Mouse (Mus musculus): Measurements from ENCODE around the gene Prr13. TPM values are rescaled to one million over a fixed set of nuclear protein-coding genes. Genes with fewer than 3 reads are reported as not detected.
A peak's percentile ranks its signal among the peaks of the same experiment; 100 is the strongest.

The Prr13 gene
- polyA plus RNA-seq (2014; fragmentation: Nextera tagmentation; extraction: Ambion mirVana): 132 and 141 TPM in 2 replicates

- peak within 1 kb of the TSS; percentile 39 for H3K4me3 ChIP-seq (ENCODE audit: low read depth, low read length)
- H3K4me2 ChIP-seq (ENCODE audit: low read length): peak within 1 kb of the TSS; percentile 53
- H3K36me3 ChIP-seq (ENCODE audit: control insufficient read depth, insufficient read depth, low read length): no peaks in the 10 kb centered on the region
- DNase-seq (ENCODE audit: low spot score) (peak; percentile 92), ATAC-seq (replicated peaks; ENCODE audit: low FRiP score, low TSS enrichment, low read depth) (peak; percentile 80)
- no peaks in the 10 kb centered on the region for H3K27me3 ChIP-seq (replicated peaks; ENCODE audit: control insufficient read depth, insufficient read depth, low read length)
- H3K9ac ChIP-seq (ENCODE audit: low read length): peak within 1 kb of the TSS; percentile 37
- H3K9me3 ChIP-seq (ENCODE audit: control insufficient read depth, low read length): no peaks in the 10 kb centered on the region
- whole genome bisulfite sequencing: under 1% methylated on average over 19 of the region's 19 CpGs
- H3K4me1 ChIP-seq (replicated peaks; ENCODE audit: control insufficient read depth, insufficient read depth, low read length): no peaks in the 10 kb centered on the region; the same call in 1 of the 2 replicates
- H3K27ac ChIP-seq (ENCODE audit: low read depth): no peak within 1 kb of the TSS
Observed at GRCm38 (mm10) chr15:102458904-102459317, at the start of gene Prr13. Gene Prr13, plus strand, starts transcription at chr15:102459028.

GRCm38 (mm10) chr15:102409286-102409685 lies 49.5 kb upstream of the Prr13 start:
- peak overlapping the region; percentile 25 for H3K4me2 ChIP-seq (ENCODE audit: low read length)
- H3K36me3 ChIP-seq (ENCODE audit: control insufficient read depth, insufficient read depth, low read length): peaks cover 57% of the 10 kb centered on the region
- 97% methylated on average over 3 of the region's 3 CpGs for WGBS
- peaks cover 40% of the 10 kb centered on the region for H3K4me1 ChIP-seq (replicated peaks; ENCODE audit: control insufficient read depth, insufficient read depth, low read length)
- DNase-seq (ENCODE audit: low spot score): no peak
- no peaks in the 10 kb centered on the region for H3K9me3 ChIP-seq (ENCODE audit: control insufficient read depth, low read length)
- no peaks in the 10 kb centered on the region for H3K27me3 ChIP-seq (replicated peaks; ENCODE audit: control insufficient read depth, insufficient read depth, low read length)
- no peak overlapping the region for H3K9ac ChIP-seq (ENCODE audit: low read length)
- no peak overlapping the region for H3K27ac ChIP-seq (ENCODE audit: low read depth)
- no peak for ATAC-seq (replicated peaks; ENCODE audit: low FRiP score, low TSS enrichment, low read depth)
- H3K4me3 ChIP-seq (ENCODE audit: low read depth, low read length): peak overlapping the region; percentile 13

- H3K4me2 ChIP-seq (ENCODE audit: low read length): peak overlapping the region; percentile 25; the same call in 1 of the 2 replicates
- WGBS: 89% methylated on average over 1 of the region's 1 CpGs
- no peak overlapping the region for H3K4me3 ChIP-seq (ENCODE audit: low read depth, low read length)
- DNase-seq (ENCODE audit: low spot score) (no peak), ATAC-seq (replicated peaks; ENCODE audit: low FRiP score, low TSS enrichment, low read depth) (no peak)
- peaks cover 36% of the 10 kb centered on the region for H3K4me1 ChIP-seq (replicated peaks; ENCODE audit: control insufficient read depth, insufficient read depth, low read length)
- H3K9ac ChIP-seq (ENCODE audit: low read length): no peak overlapping the region
- H3K27me3 ChIP-seq (replicated peaks; ENCODE audit: control insufficient read depth, insufficient read depth, low read length): no peaks in the 10 kb centered on the region
- peaks cover 62% of the 10 kb centered on the region for H3K36me3 ChIP-seq (ENCODE audit: control insufficient read depth, insufficient read depth, low read length)
- H3K27ac ChIP-seq (ENCODE audit: low read depth): no peak overlapping the region
- no peaks in the 10 kb centered on the region for H3K9me3 ChIP-seq (ENCODE audit: control insufficient read depth, low read length)
Observed at GRCm38 (mm10) chr15:102411077-102411476, 47.8 kb upstream of the Prr13 start.

- Histone ChIP-seq H3K4me1 (replicated peaks; ENCODE audit: control insufficient read depth, insufficient read depth, low read length) (peaks cover 24% of the 10 kb centered on the region), H3K4me3 (ENCODE audit: low read depth, low read length) (no peak overlapping the region), H3K27me3 (replicated peaks; ENCODE audit: control insufficient read depth, insufficient read depth, low read length) (no peaks in the 10 kb centered on the region), H3K9ac (ENCODE audit: low read length) (no peak overlapping the region), H3K36me3 (ENCODE audit: control insufficient read depth, insufficient read depth, low read length) (peaks cover 63% of the 10 kb centered on the region), H3K9me3 (ENCODE audit: control insufficient read depth, low read length) (no peaks in the 10 kb centered on the region), H3K4me2 (ENCODE audit: low read length) (no peak overlapping the region), H3K27ac (ENCODE audit: low read depth) (no peak overlapping the region)
- ATAC-seq (replicated peaks; ENCODE audit: low FRiP score, low TSS enrichment, low read depth) (no peak), DNase-seq (ENCODE audit: low spot score) (no peak)
Observed at GRCm38 (mm10) chr15:102413687-102414086, 45.1 kb upstream of the Prr13 start.

GRCm38 (mm10) chr15:102417524-102417923 lies 41.3 kb upstream of the Prr13 start:
- DNase-seq (ENCODE audit: low spot score): no peak
- H3K27ac ChIP-seq (ENCODE audit: low read depth): no peak overlapping the region
- no peak overlapping the region for H3K9ac ChIP-seq (ENCODE audit: low read length)
- H3K4me3 ChIP-seq (ENCODE audit: low read depth, low read length): no peak overlapping the region
- H3K4me1 ChIP-seq (replicated peaks; ENCODE audit: control insufficient read depth, insufficient read depth, low read length): no peaks in the 10 kb centered on the region
- no peaks in the 10 kb centered on the region for H3K9me3 ChIP-seq (ENCODE audit: control insufficient read depth, low read length)
- H3K36me3 ChIP-seq (ENCODE audit: control insufficient read depth, insufficient read depth, low read length): peaks cover 41% of the 10 kb centered on the region
- no peaks in the 10 kb centered on the region for H3K27me3 ChIP-seq (replicated peaks; ENCODE audit: control insufficient read depth, insufficient read depth, low read length)
- WGBS: 84% methylated on average over 2 of the region's 2 CpGs
- ATAC-seq (replicated peaks; ENCODE audit: low FRiP score, low TSS enrichment, low read depth): no peak
- H3K4me2 ChIP-seq (ENCODE audit: low read length): no peak overlapping the region

- 59% methylated on average over 1 of the region's 1 CpGs for WGBS
- no peaks in the 10 kb centered on the region for H3K9me3 ChIP-seq (ENCODE audit: control insufficient read depth, low read length)
- no peaks in the 10 kb centered on the region for H3K27me3 ChIP-seq (replicated peaks; ENCODE audit: control insufficient read depth, insufficient read depth, low read length)
- no peak overlapping the region for H3K4me2 ChIP-seq (ENCODE audit: low read length)
- no peak for ATAC-seq (replicated peaks; ENCODE audit: low FRiP score, low TSS enrichment, low read depth)
- no peak overlapping the region for H3K27ac ChIP-seq (ENCODE audit: low read depth)
- no peak for DNase-seq (ENCODE audit: low spot score)
- H3K36me3 ChIP-seq (ENCODE audit: control insufficient read depth, insufficient read depth, low read length): peaks cover 44% of the 10 kb centered on the region
- H3K4me3 ChIP-seq (ENCODE audit: low read depth, low read length): no peak overlapping the region
- no peaks in the 10 kb centered on the region for H3K4me1 ChIP-seq (replicated peaks; ENCODE audit: control insufficient read depth, insufficient read depth, low read length)
- no peak overlapping the region for H3K9ac ChIP-seq (ENCODE audit: low read length)
Observed at GRCm38 (mm10) chr15:102420986-102421385, 37.8 kb upstream of the Prr13 start.

GRCm38 (mm10) chr15:102421437-102421836 lies 37.4 kb upstream of the Prr13 start:
- WGBS: 54% methylated on average over 3 of the region's 3 CpGs
- H3K27me3 ChIP-seq (replicated peaks; ENCODE audit: control insufficient read depth, insufficient read depth, low read length): no peaks in the 10 kb centered on the region
- ATAC-seq (replicated peaks; ENCODE audit: low FRiP score, low TSS enrichment, low read depth) (no peak), DNase-seq (ENCODE audit: low spot score) (no peak)
- no peaks in the 10 kb centered on the region for H3K9me3 ChIP-seq (ENCODE audit: control insufficient read depth, low read length)
- H3K9ac ChIP-seq (ENCODE audit: low read length): no peak overlapping the region
- peaks cover 47% of the 10 kb centered on the region for H3K36me3 ChIP-seq (ENCODE audit: control insufficient read depth, insufficient read depth, low read length)
- H3K27ac ChIP-seq (ENCODE audit: low read depth): no peak overlapping the region
- no peak overlapping the region for H3K4me2 ChIP-seq (ENCODE audit: low read length)
- no peaks in the 10 kb centered on the region for H3K4me1 ChIP-seq (replicated peaks; ENCODE audit: control insufficient read depth, insufficient read depth, low read length)
- H3K4me3 ChIP-seq (ENCODE audit: low read depth, low read length): no peak overlapping the region

- ATAC-seq (replicated peaks; ENCODE audit: low FRiP score, low TSS enrichment, low read depth) (no peak), DNase-seq (ENCODE audit: low spot score) (no peak)
- Histone ChIP-seq H3K9ac (ENCODE audit: low read length) (no peak overlapping the region), H3K4me1 (replicated peaks; ENCODE audit: control insufficient read depth, insufficient read depth, low read length) (no peaks in the 10 kb centered on the region), H3K36me3 (ENCODE audit: control insufficient read depth, insufficient read depth, low read length) (peaks cover 53% of the 10 kb centered on the region), H3K27ac (ENCODE audit: low read depth) (no peak overlapping the region), H3K9me3 (ENCODE audit: control insufficient read depth, low read length) (no peaks in the 10 kb centered on the region), H3K4me2 (ENCODE audit: low read length) (no peak overlapping the region), H3K27me3 (replicated peaks; ENCODE audit: control insufficient read depth, insufficient read depth, low read length) (no peaks in the 10 kb centered on the region), H3K4me3 (ENCODE audit: low read depth, low read length) (no peak overlapping the region)
- 94% methylated on average over 2 of the region's 2 CpGs for WGBS
Observed at GRCm38 (mm10) chr15:102423602-102424240, 35.1 kb upstream of the Prr13 start.

- H3K9ac ChIP-seq (ENCODE audit: low read length): no peak overlapping the region
- no peaks in the 10 kb centered on the region for H3K4me1 ChIP-seq (replicated peaks; ENCODE audit: control insufficient read depth, insufficient read depth, low read length)
- DNase-seq (ENCODE audit: low spot score) (no peak), ATAC-seq (replicated peaks; ENCODE audit: low FRiP score, low TSS enrichment, low read depth) (no peak)
- H3K27ac ChIP-seq (ENCODE audit: low read depth): no peak overlapping the region
- no peaks in the 10 kb centered on the region for H3K27me3 ChIP-seq (replicated peaks; ENCODE audit: control insufficient read depth, insufficient read depth, low read length)
- H3K36me3 ChIP-seq (ENCODE audit: control insufficient read depth, insufficient read depth, low read length): peaks cover 55% of the 10 kb centered on the region
- 82% methylated on average over 2 of the region's 2 CpGs for WGBS
- no peak overlapping the region for H3K4me2 ChIP-seq (ENCODE audit: low read length)
- H3K4me3 ChIP-seq (ENCODE audit: low read depth, low read length): no peak overlapping the region
- no peaks in the 10 kb centered on the region for H3K9me3 ChIP-seq (ENCODE audit: control insufficient read depth, low read length)
Observed at GRCm38 (mm10) chr15:102424657-102425056, 34.2 kb upstream of the Prr13 start.

Data from intestine, embryonic 14.5 days (tissue).